In genomic region chr5:44180450-44180849, GRCm38 (mm10) we compare ENCODE assay signal across 26 mouse cellular contexts. TPM values are rescaled to one million over a fixed set of nuclear protein-coding genes. Genes with fewer than 3 reads are reported as not detected.
DNase-seq lines count a peak whose midpoint lies in the region; ATAC-seq and TF ChIP-seq lines count a peak whose summit lies in the region.
"Had no signal": no experiment of that assay in that cellular context is flagged by ENCODE, and none has a peak within 500 bp of the region (broad histone marks: within the 10 kb centered on the region; RNA-seq: fewer than 3 reads in every experiment).

No protein-coding gene starts in this region.

- H3K36me3 ChIP-seq in intestine, embryonic 14.5 days (ENCODE audit: control insufficient read depth, insufficient read depth, low read length), result peaks cover 69% of the 10 kb centered on the region
- H3K36me3 ChIP-seq in intestine, embryonic 16.5 days (ENCODE audit: control insufficient read depth, insufficient read depth, low read length), result peaks cover 10% of the 10 kb centered on the region
- H3K36me3 ChIP-seq in lung, embryonic 16.5 days (ENCODE audit: control insufficient read depth, insufficient read depth, low read length), result peaks cover 35% of the 10 kb centered on the region
- peaks cover 80% of the 10 kb centered on the region for H3K36me3 ChIP-seq in kidney, embryonic 14.5 days (ENCODE audit: control insufficient read depth, insufficient read depth, low read length)

- no peak overlapping the region for H3K4me3 ChIP-seq in cerebellum, adult 2 months (replicated peaks; ENCODE audit: insufficient read depth, low read depth, low read length)
- no peak overlapping the region for H3K4me3 ChIP-seq in intestine, embryonic 14.5 days (ENCODE audit: low read depth, low read length)
- H3K4me3 ChIP-seq in intestine, embryonic 16.5 days (ENCODE audit: low read length), result no peak overlapping the region
- H3K4me3 ChIP-seq in lung, embryonic 16.5 days (ENCODE audit: low read length), result no peak overlapping the region
- no peak overlapping the region for H3K4me3 ChIP-seq in kidney, embryonic 14.5 days (ENCODE audit: low read length)
- H3K4me3 ChIP-seq: embryonic facial prominence, embryonic 12.5 days; heart, embryonic 13.5 days; limb, embryonic 15.5 days; megakaryocyte, embryonic 14.5 days; midbrain, embryonic 13.5 days; stomach, embryonic 15.5 days had no signal

- H3K4me1 ChIP-seq in cerebellum, adult 2 months (ENCODE audit: control insufficient read depth, insufficient read depth, low read length), result peaks cover 20% of the 10 kb centered on the region
- H3K4me1 ChIP-seq in intestine, embryonic 14.5 days (replicated peaks; ENCODE audit: control insufficient read depth, insufficient read depth, low read length), result no peaks in the 10 kb centered on the region
- no peaks in the 10 kb centered on the region for H3K4me1 ChIP-seq in intestine, embryonic 16.5 days (ENCODE audit: control insufficient read depth, insufficient read depth, low read length)
- H3K4me1 ChIP-seq in lung, embryonic 16.5 days (replicated peaks; ENCODE audit: control insufficient read depth, insufficient read depth, low read length), result peaks cover 4% of the 10 kb centered on the region; the same call in 1 of the 2 replicates
- H3K4me1 ChIP-seq in kidney, embryonic 14.5 days (ENCODE audit: control insufficient read depth, insufficient read depth, low read length), result no peaks in the 10 kb centered on the region
- H3K4me1 ChIP-seq: embryonic facial prominence, embryonic 12.5 days; limb, embryonic 15.5 days; midbrain, embryonic 13.5 days; stomach, embryonic 15.5 days had no signal

- no peak for ATAC-seq in intestine, embryonic 14.5 days (replicated peaks; ENCODE audit: low FRiP score, low TSS enrichment, low read depth)
- no peak for ATAC-seq in intestine, embryonic 16.5 days
- 0 out of 2 replicates have a peak, but pooled peaks have one; percentile 54 for ATAC-seq in lung, embryonic 16.5 days (ENCODE audit: low read depth)
- no peak for ATAC-seq in kidney, embryonic 14.5 days (ENCODE audit: low FRiP score, low TSS enrichment)
- ATAC-seq: forebrain, postnatal 0 days; hindbrain, postnatal 0 days; midbrain, embryonic 13.5 days had no signal

- TF ChIP-seq CTCF in cerebellum, adult 2 months (IDR thresholded peaks at IDR 0.05; ENCODE audit: borderline replicate concordance, insufficient read depth, low read depth, low read length), result no peak

- no peak overlapping the region for H3K9ac ChIP-seq in intestine, embryonic 14.5 days (ENCODE audit: low read length)
- H3K9ac ChIP-seq in intestine, embryonic 16.5 days (ENCODE audit: low read depth, low read length), result no peak overlapping the region
- H3K9ac ChIP-seq in lung, embryonic 16.5 days (ENCODE audit: low read length), result no peak overlapping the region
- H3K9ac ChIP-seq in kidney, embryonic 14.5 days (ENCODE audit: low read depth, low read length), result no peak overlapping the region
- H3K9ac ChIP-seq: embryonic facial prominence, embryonic 12.5 days; forebrain, postnatal 0 days; heart, embryonic 13.5 days; limb, embryonic 15.5 days; liver, embryonic 14.5 days; midbrain, embryonic 13.5 days; stomach, embryonic 15.5 days had no signal

- peak; percentile 39 to 40 for DNase-seq in cerebellum, adult 2 months
- DNase-seq in cerebellum, adult 11 months, result no peak
- DNase-seq in intestine, embryonic 14.5 days (ENCODE audit: low spot score), result peak; percentile 35
- DNase-seq in lung, postnatal 25 days (ENCODE audit: low spot score), result no peak
- peak; percentile 72 for DNase-seq in brain, adult 2 months (ENCODE audit: low read depth, low spot score)
- DNase-seq: adrenal gland, postnatal 10 days; forebrain, postnatal 0 days; gastrocnemius, postnatal 14 days; heart, adult 18-20 months; heart, postnatal 14 days; kidney, adult 11 months; kidney, postnatal 4 days; lung, postnatal 14 days; right cerebral cortex, postnatal 14 days; thymus, adult 18-20 months had no signal

- 0 out of 2 replicates have a peak overlapping the region, but pooled peaks have one; percentile 4 for H3K27ac ChIP-seq in cerebellum, adult 2 months (ENCODE audit: insufficient read depth, low read length)
- no peak overlapping the region for H3K27ac ChIP-seq in intestine, embryonic 14.5 days (ENCODE audit: low read depth)
- no peak overlapping the region for H3K27ac ChIP-seq in intestine, embryonic 16.5 days (ENCODE audit: low read length)
- no peak overlapping the region for H3K27ac ChIP-seq in lung, embryonic 16.5 days (ENCODE audit: low read length)
- H3K27ac ChIP-seq in kidney, embryonic 14.5 days (ENCODE audit: low read depth, low read length), result no peak overlapping the region
- H3K27ac ChIP-seq: embryonic facial prominence, embryonic 12.5 days; heart, embryonic 13.5 days; hindbrain, postnatal 0 days; limb, embryonic 15.5 days; liver, embryonic 14.5 days; midbrain, embryonic 13.5 days; stomach, embryonic 15.5 days had no signal

- no peaks in the 10 kb centered on the region for H3K27me3 ChIP-seq in cerebellum, adult 2 months (ENCODE audit: control insufficient read depth, insufficient read depth, low read length)
- H3K27me3 ChIP-seq in intestine, embryonic 14.5 days (replicated peaks; ENCODE audit: control insufficient read depth, insufficient read depth, low read length), result no peaks in the 10 kb centered on the region
- no peaks in the 10 kb centered on the region for H3K27me3 ChIP-seq in intestine, embryonic 16.5 days (replicated peaks; ENCODE audit: control insufficient read depth, insufficient read depth, low read length)
- H3K27me3 ChIP-seq in lung, embryonic 16.5 days (ENCODE audit: control insufficient read depth, insufficient read depth, low read depth, low read length), result no peaks in the 10 kb centered on the region
- no peaks in the 10 kb centered on the region for H3K27me3 ChIP-seq in kidney, embryonic 14.5 days (ENCODE audit: control insufficient read depth, insufficient read depth, low read length)
- H3K27me3 ChIP-seq: embryonic facial prominence, embryonic 12.5 days; heart, embryonic 13.5 days; limb, embryonic 15.5 days; megakaryocyte, embryonic 14.5 days; midbrain, embryonic 13.5 days; stomach, embryonic 15.5 days had no signal

- 29% methylated on average over 3 of the region's 3 CpGs for WGBS in cerebellum, adult 2 months
- 80% methylated on average over 3 of the region's 3 CpGs for WGBS in intestine, embryonic 14.5 days
- 84% methylated on average over 3 of the region's 3 CpGs for WGBS in intestine, embryonic 16.5 days
- 57% methylated on average over 3 of the region's 3 CpGs for WGBS in lung, embryonic 16.5 days
- WGBS in kidney, embryonic 14.5 days, result 79% methylated on average over 3 of the region's 3 CpGs

- TF ChIP-seq POLR2A in cerebellum, adult 2 months (IDR thresholded peaks at IDR 0.05; ENCODE audit: borderline replicate concordance, insufficient read depth, low read length), result no peak

- no peaks in the 10 kb centered on the region for H3K9me3 ChIP-seq in intestine, embryonic 14.5 days (ENCODE audit: control insufficient read depth, low read length)
- no peaks in the 10 kb centered on the region for H3K9me3 ChIP-seq in intestine, embryonic 16.5 days (ENCODE audit: control insufficient read depth, low read length)
- no peaks in the 10 kb centered on the region for H3K9me3 ChIP-seq in lung, embryonic 16.5 days (ENCODE audit: control insufficient read depth, low read length)
- no peaks in the 10 kb centered on the region for H3K9me3 ChIP-seq in kidney, embryonic 14.5 days (ENCODE audit: control insufficient read depth, low read length)
- H3K9me3 ChIP-seq: embryonic facial prominence, embryonic 12.5 days; heart, embryonic 13.5 days; limb, embryonic 15.5 days; megakaryocyte, embryonic 14.5 days; midbrain, embryonic 13.5 days; stomach, embryonic 15.5 days had no signal

- no peak overlapping the region for H3K4me2 ChIP-seq in intestine, embryonic 14.5 days (ENCODE audit: low read length)
- no peak overlapping the region for H3K4me2 ChIP-seq in intestine, embryonic 16.5 days (ENCODE audit: low read depth, low read length)
- H3K4me2 ChIP-seq in lung, embryonic 16.5 days (ENCODE audit: low read depth, low read length), result no peak overlapping the region
- H3K4me2 ChIP-seq in kidney, embryonic 14.5 days (replicated peaks; ENCODE audit: low read depth, low read length), result no peak overlapping the region
- H3K4me2 ChIP-seq: embryonic facial prominence, embryonic 12.5 days; heart, embryonic 13.5 days; limb, embryonic 15.5 days; midbrain, embryonic 13.5 days; stomach, embryonic 15.5 days had no signal

RNA-seq across cellular contexts. Expression of gene Tapt1, which starts 46.0 kb away (rescaled TPM):
- polyA plus RNA-seq in cerebellum, adult 2 months (2012; rRNA removed), result 79.6 and 86.3 TPM in 2 replicates
- 28.1 and 30.5 TPM in 2 replicates for polyA plus RNA-seq in intestine, embryonic 14.5 days (2014; fragmentation: Nextera tagmentation; extraction: Ambion mirVana)
- 20.0 and 21.2 TPM in 2 replicates for polyA plus RNA-seq in intestine, embryonic 16.5 days (2015; fragmentation: Nextera tagmentation; extraction: Ambion mirVana)
- 36.8 and 36.9 TPM in 2 replicates for polyA plus RNA-seq in lung, embryonic 16.5 days (2015; fragmentation: Nextera tagmentation; extraction: Ambion mirVana)
- 23.0 and 35.8 TPM in 2 replicates for polyA plus RNA-seq in kidney, embryonic 14.5 days (2014; fragmentation: Nextera tagmentation; extraction: Ambion mirVana)

Comparison
In these comparisons a context has a peak if more than half of its experiments do, and no peak if none do; other contexts are left out.
1. DNase-seq: peak in cerebellum, adult 2 months (2 of 2), intestine, embryonic 14.5 days (single experiment) and brain, adult 2 months (single experiment); none in cerebellum, adult 11 months (single experiment) and lung, postnatal 25 days (single experiment).